Mouse (Mus musculus): ENCODE data around the gene Emilin1.

Gene Emilin1

GRCm38 (mm10) chr5:30925217-30925616 lies 12.0 kb downstream of the Emilin1 start:
- no peak for DNase-seq (ENCODE audit: low read depth, low spot score)

GRCm38 (mm10) chr5:30926073-30926472 lies 12.9 kb downstream of the Emilin1 start:
- DNase-seq (ENCODE audit: low read depth, low spot score), result no peak

- peak; percentile 56 for DNase-seq (ENCODE audit: low read depth, low spot score)
Observed at GRCm38 (mm10) chr5:30927945-30928529, 14.8 kb downstream of the Emilin1 start.

GRCm38 (mm10) chr5:30930121-30930520 lies 16.9 kb downstream of the Emilin1 start:
- DNase-seq (ENCODE audit: low read depth, low spot score), result peak; percentile 56

GRCm38 (mm10) chr5:30930846-30931245 lies 17.6 kb downstream of the Emilin1 start:
- DNase-seq (ENCODE audit: low read depth, low spot score), result no peak

- DNase-seq (ENCODE audit: low read depth, low spot score), result no peak
Observed at GRCm38 (mm10) chr5:30931378-30931777, 18.2 kb downstream of the Emilin1 start.

- DNase-seq (ENCODE audit: low read depth, low spot score), result no peak
Observed at GRCm38 (mm10) chr5:30933705-30934104, 20.5 kb downstream of the Emilin1 start.

GRCm38 (mm10) chr5:30934725-30935461 lies 21.7 kb downstream of the Emilin1 start:
- DNase-seq (ENCODE audit: low read depth, low spot score), result no peak

- DNase-seq (ENCODE audit: low read depth, low spot score), result peak; percentile 60
Observed at GRCm38 (mm10) chr5:30943004-30943403, 29.8 kb downstream of the Emilin1 start.

- no peak for DNase-seq (ENCODE audit: low read depth, low spot score)
Observed at GRCm38 (mm10) chr5:30944344-30944743, 31.1 kb downstream of the Emilin1 start.

GRCm38 (mm10) chr5:30944956-30945781 lies 32.0 kb downstream of the Emilin1 start, which contains the start of gene Cgref1:
TSS of gene Cgref1 (minus strand) at chr5:30945591.
- peak; percentile 68 for DNase-seq (ENCODE audit: low read depth, low spot score)

GRCm38 (mm10) chr5:30948620-30949019 lies 35.4 kb downstream of the Emilin1 start:
- no peak for DNase-seq (ENCODE audit: low read depth, low spot score)

- DNase-seq (ENCODE audit: low read depth, low spot score), result peak; percentile 92
Observed at GRCm38 (mm10) chr5:30949654-30950326, 36.6 kb downstream of the Emilin1 start.

- no peak for DNase-seq (ENCODE audit: low read depth, low spot score)
Observed at GRCm38 (mm10) chr5:30950451-30950850, 37.2 kb downstream of the Emilin1 start.

- DNase-seq (ENCODE audit: low read depth, low spot score), result no peak
Observed at GRCm38 (mm10) chr5:30950922-30951321, 37.7 kb downstream of the Emilin1 start.

GRCm38 (mm10) chr5:30951706-30952105 lies 38.5 kb downstream of the Emilin1 start:
- no peak for DNase-seq (ENCODE audit: low read depth, low spot score)

- DNase-seq (ENCODE audit: low read depth, low spot score), result no peak
Observed at GRCm38 (mm10) chr5:30952551-30952950, 39.3 kb downstream of the Emilin1 start.

- no peak for DNase-seq (ENCODE audit: low read depth, low spot score)
Observed at GRCm38 (mm10) chr5:30954065-30954464, 40.9 kb downstream of the Emilin1 start.

- no peak for DNase-seq (ENCODE audit: low read depth, low spot score)
Observed at GRCm38 (mm10) chr5:30954556-30954955, 41.4 kb downstream of the Emilin1 start.

GRCm38 (mm10) chr5:30955751-30956150 lies 42.5 kb downstream of the Emilin1 start:
- DNase-seq (ENCODE audit: low read depth, low spot score), result no peak

- DNase-seq (ENCODE audit: low read depth, low spot score), result no peak
Observed at GRCm38 (mm10) chr5:30957891-30958290, 44.7 kb downstream of the Emilin1 start.
